Mouse (Mus musculus) heart, postnatal 0 days (tissue): Measurements from ENCODE around the gene Tmem147. TPM values are rescaled to one million over a fixed set of nuclear protein-coding genes. Genes with fewer than 3 reads are reported as not detected.
"Not testable (repeated sequence)": the region's sequence is repeated elsewhere in the genome, so short reads cannot be mapped to it uniquely, and the experiment has no call there.

Source experiments
- ATAC-seq: fragments of 200-750 bp; cut with Nextera tagmentation; 2 replicates; pipeline ENCODE4 v1.8.0; 2017; ENCODE audit warnings: low read depth, moderate number of reproducible peaks, moderate library complexity; ENCODE audit not compliant: insufficient read depth
- DNase-seq: peaks from one replicate; pipeline ENCODE4 v3.0.0-alpha.2; 2016; ENCODE audit warnings: low spot score
- H3K27ac ChIP-seq: fragments of 300-500 bp; sonication (generic); 2 replicates; pipeline ENCODE4 v1.5.1; 2014; ENCODE audit warnings: low read depth, mild to moderate bottlenecking
- H3K27me3 ChIP-seq: fragments of 300-500 bp; sonication (generic); 2 replicates; pipeline ENCODE4 v1.6.1; 2014; ENCODE audit warnings: low read length, mixed read lengths; ENCODE audit not compliant: control insufficient read depth, insufficient read depth
- H3K36me3 ChIP-seq: fragments of 300-500 bp; sonication (generic); replicated peaks from 2 replicates; pipeline ENCODE4 v1.6.1; 2014; ENCODE audit warnings: low read length, mixed read lengths; ENCODE audit not compliant: control insufficient read depth, insufficient read depth
- H3K4me1 ChIP-seq: fragments of 300-500 bp; sonication (generic); 2 replicates; pipeline ENCODE4 v1.6.1; 2014; ENCODE audit warnings: antibody characterized with exemption; ENCODE audit not compliant: control insufficient read depth, insufficient read depth
- H3K4me2 ChIP-seq: fragments of 300-500 bp; sonication (generic); 2 replicates; pipeline ENCODE4 v1.6.1; 2014; ENCODE audit warnings: low read depth, mild to moderate bottlenecking, low read length, moderate library complexity
- H3K4me3 ChIP-seq: fragments of 300-500 bp; sonication (generic); 2 replicates; pipeline ENCODE4 v1.5.1; 2014; ENCODE audit warnings: low read depth, low read length
- H3K9ac ChIP-seq: fragments of 300-500 bp; sonication (generic); replicated peaks from 2 replicates; pipeline ENCODE4 v1.6.1; 2014; ENCODE audit warnings: low read depth, low read length, mixed read lengths
- H3K9me3 ChIP-seq: fragments of 300-500 bp; sonication (generic); replicated peaks from 2 replicates; pipeline ENCODE4 v1.6.1; 2016; ENCODE audit warnings: low read length; ENCODE audit not compliant: control insufficient read depth
- CTCF ChIP-seq: IDR thresholded peaks from 2 replicates; pipeline ENCODE4 v1.5.1; 2016; ENCODE audit warnings: antibody characterized with exemption, control low read depth, low read depth
- EP300 ChIP-seq: IDR thresholded peaks from 2 replicates; pipeline ENCODE4 v1.6.1; 2016; ENCODE audit warnings: antibody characterized with exemption, low read depth
- WGBS: fragments of 180-500 bp; shearing (Covaris S2); extraction: QIAGEN DNeasy Blood & Tissue Kit; methylation state at CpG from one replicate; pipeline ENCODE4 v1.1.7; 2014; 5-methylcytosine and 5-hydroxymethylcytosine counted together
- polyA plus RNA-seq: library from polyadenylated mRNA; unstranded; fragments of >200 nt; fragmentation: Nextera tagmentation; extraction: Ambion mirVana; gene quantifications from 2 replicates; pipeline ENCODE4 v1.2.1, GENCODE M21; 2015
- total RNA-seq: library from RNA; depleted of rRNA; stranded (reverse); fragments of >200 nt; gene quantifications from 2 replicates; pipeline ENCODE4 v1.2.3, GENCODE M21; 2014; ENCODE audit warnings: low replicate concordance

Gene Tmem147
- total and polyA plus RNA-seq, 2 experiments from 2014 or later, result 228 to 283 TPM

- no peak for ATAC-seq
- no peak for DNase-seq
- no peak overlapping the region for H3K4me2 ChIP-seq
- WGBS, result 81% methylated on average over 3 of the region's 3 CpGs
- no peak overlapping the region for H3K4me3 ChIP-seq
- TF ChIP-seq CTCF (no peak), EP300 (no peak)
- no peaks in the 10 kb centered on the region for H3K4me1 ChIP-seq
- peaks cover 43% of the 10 kb centered on the region for H3K36me3 ChIP-seq
- no peak overlapping the region for H3K27ac ChIP-seq
- no peaks in the 10 kb centered on the region for H3K27me3 ChIP-seq
- no peak overlapping the region for H3K9ac ChIP-seq
- H3K9me3 ChIP-seq, result no peaks in the 10 kb centered on the region; the same call in 1 of the 2 replicates
Observed at GRCm38 (mm10) chr7:30736211-30736610, 6.9 kb upstream of the Tmem147 start.

- 28% methylated on average over 11 of the region's 22 CpGs for WGBS
- peaks cover 14% of the 10 kb centered on the region for H3K4me1 ChIP-seq
- peak overlapping the region; percentile 84 for H3K27ac ChIP-seq
- H3K9me3 ChIP-seq, DNase-seq, ATAC-seq, H3K27me3 ChIP-seq: not testable (repeated sequence)
- H3K4me3 ChIP-seq, result peak overlapping the region; percentile 88
- peak overlapping the region; percentile 85 for H3K9ac ChIP-seq
- H3K4me2 ChIP-seq, result peak overlapping the region; percentile 97
- peaks cover 40% of the 10 kb centered on the region for H3K36me3 ChIP-seq
Observed at GRCm38 (mm10) chr7:30730064-30730722, 853 bp upstream of the Tmem147 start.

GRCm38 (mm10) chr7:30728739-30729395 is 473 bp downstream of the Tmem147 start:
- peak overlapping the region; percentile 85 for H3K9ac ChIP-seq
- ATAC-seq, result peak; percentile 18
- peaks cover 14% of the 10 kb centered on the region for H3K4me1 ChIP-seq
- no peaks in the 10 kb centered on the region for H3K27me3 ChIP-seq
- H3K4me2 ChIP-seq, result peak overlapping the region; percentile 97
- peak overlapping the region; percentile 88 for H3K4me3 ChIP-seq
- H3K27ac ChIP-seq, result peak overlapping the region; percentile 84
- DNase-seq, result peak; percentile 47
- H3K9me3 ChIP-seq, result no peaks in the 10 kb centered on the region
- 5% methylated on average over 26 of the region's 26 CpGs for WGBS
- H3K36me3 ChIP-seq, result peaks cover 32% of the 10 kb centered on the region
- no peak; the same call in 1 of the 2 replicates for TF ChIP-seq CTCF
- no peak for TF ChIP-seq EP300

DNA sequence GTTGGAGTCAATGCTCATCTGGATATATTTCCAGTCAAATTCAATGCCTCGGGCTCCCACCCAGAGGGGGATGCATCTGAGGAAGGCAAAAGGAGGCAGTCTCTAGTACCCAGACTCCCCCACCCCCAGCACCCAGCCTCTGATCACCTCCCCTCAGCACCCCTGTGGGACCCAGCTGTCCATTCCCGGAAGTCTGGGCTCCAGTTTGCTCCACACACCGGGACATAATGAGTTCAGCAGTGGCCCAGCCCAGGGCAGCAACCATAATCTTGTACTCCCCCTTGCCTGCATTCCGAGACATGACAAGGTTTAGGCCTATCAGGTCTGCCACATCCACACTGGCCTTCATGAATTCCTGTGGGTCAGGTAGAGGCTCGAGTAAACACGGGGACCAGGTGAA is 1.1 kb downstream of the Tmem147 start:
- no peak for DNase-seq
- H3K4me1 ChIP-seq, result peaks cover 14% of the 10 kb centered on the region
- H3K36me3 ChIP-seq, result peaks cover 26% of the 10 kb centered on the region
- H3K27ac ChIP-seq, result no peak overlapping the region
- H3K4me3 ChIP-seq, result no peak overlapping the region
- WGBS, result 75% methylated on average over 6 of the region's 6 CpGs
- no peaks in the 10 kb centered on the region for H3K27me3 ChIP-seq
- ATAC-seq, result no peak
- H3K9ac ChIP-seq, result peak overlapping the region; percentile 85
- TF ChIP-seq EP300 (no peak), CTCF (no peak)
- no peaks in the 10 kb centered on the region for H3K9me3 ChIP-seq
- H3K4me2 ChIP-seq, result peak overlapping the region; percentile 97

DNA sequence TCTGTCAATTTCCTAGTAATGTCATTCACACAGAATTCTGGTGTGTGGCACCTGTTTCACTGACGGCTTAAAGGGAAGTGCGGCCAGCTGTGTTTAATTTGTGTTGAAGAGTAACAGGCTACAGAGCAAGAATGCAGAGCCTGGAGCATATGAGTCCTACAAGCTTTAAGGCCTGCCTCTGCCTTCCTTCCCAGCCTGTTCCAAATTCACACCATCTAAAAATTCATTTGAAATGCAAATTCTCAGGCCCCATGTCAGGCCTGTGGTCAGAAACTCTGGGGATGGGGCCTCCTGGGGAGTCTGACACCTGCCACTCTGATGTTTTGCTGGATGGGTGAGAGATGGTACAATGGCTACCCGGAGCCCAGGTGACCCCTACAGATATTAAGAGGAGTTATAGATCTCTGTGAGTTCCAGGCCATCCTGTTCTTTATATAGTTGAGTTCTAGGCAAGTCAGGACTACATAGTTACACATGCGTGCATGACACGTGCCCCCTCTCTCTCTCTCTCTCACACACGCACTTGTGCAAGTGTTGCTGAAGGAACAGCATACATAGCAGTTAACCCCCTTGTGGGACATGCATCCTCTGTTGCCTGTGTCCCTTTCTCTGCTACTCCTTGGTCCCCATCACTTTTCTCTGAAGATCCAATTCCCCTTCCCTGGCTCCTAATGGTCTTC is 5.9 kb downstream of the Tmem147 start:
- TF ChIP-seq EP300 (no peak), CTCF (no peak)
- WGBS, result 68% methylated on average over 6 of the region's 6 CpGs
- no peak for ATAC-seq

More for the DNA sequence above, 5.9 kb downstream of the Tmem147 start:
- H3K9ac ChIP-seq, result no peak overlapping the region
- no peaks in the 10 kb centered on the region for H3K9me3 ChIP-seq
- H3K4me1 ChIP-seq, result peaks cover 3% of the 10 kb centered on the region
- H3K36me3 ChIP-seq, result peaks cover 18% of the 10 kb centered on the region
- no peak for DNase-seq
- H3K27me3 ChIP-seq, result no peaks in the 10 kb centered on the region
- H3K27ac ChIP-seq, result no peak overlapping the region
- no peak overlapping the region for H3K4me2 ChIP-seq
- H3K4me3 ChIP-seq, result no peak overlapping the region
